Comparison of ENCODE assay signal across 8 mouse cellular contexts in the genomic region with DNA sequence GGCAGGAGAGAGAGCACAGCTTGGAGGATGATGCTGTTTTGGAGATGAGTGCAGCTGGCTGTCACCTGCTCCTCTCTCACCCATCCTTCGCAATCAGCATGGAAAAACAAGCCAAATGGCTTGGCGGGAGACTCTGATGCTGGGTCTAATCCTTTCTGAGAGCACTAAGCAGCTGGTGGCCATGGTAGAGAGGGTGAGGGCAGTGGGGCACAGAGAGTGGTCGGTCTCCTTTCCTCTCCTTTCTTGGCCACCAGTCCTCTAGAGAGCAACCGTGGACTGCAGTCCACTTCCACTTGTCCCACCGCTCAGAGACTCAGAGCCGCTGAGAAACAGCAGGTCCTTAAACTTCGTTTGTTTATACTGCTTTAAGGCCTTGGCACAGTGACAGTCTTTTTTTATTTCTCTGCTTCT. TPM values are rescaled to one million over a fixed set of nuclear protein-coding genes. Genes with fewer than 3 reads are reported as not detected.
A peak's percentile ranks its signal among the peaks of the same experiment; 100 is the strongest.
DNase-seq lines count a peak whose midpoint lies in the region; ATAC-seq and TF ChIP-seq lines count a peak whose summit lies in the region.

No protein-coding gene starts in this region.

- H3K27me3 ChIP-seq in embryonic facial prominence, embryonic 12.5 days: 0 out of 2 replicates have a peak, but pooled peaks cover 4% of the 10 kb centered on the region
- H3K27me3 ChIP-seq in intestine, embryonic 15.5 days (replicated peaks): no peaks in the 10 kb centered on the region
- H3K27me3 ChIP-seq in neural tube, embryonic 12.5 days (replicated peaks): no peaks in the 10 kb centered on the region

- intact Hi-C loops in left cerebral cortex, adult 2 months (cut with DNase I): no loop called here
- intact Hi-C loops in left cerebral cortex, postnatal 10 days (cut with DNase I): no loop called here

- peaks cover 10% of the 10 kb centered on the region for H3K4me1 ChIP-seq in embryonic facial prominence, embryonic 12.5 days
- peaks cover 16% of the 10 kb centered on the region; the same call in 1 of the 2 replicates for H3K4me1 ChIP-seq in intestine, embryonic 15.5 days (replicated peaks)
- H3K4me1 ChIP-seq in neural tube, embryonic 12.5 days: peaks cover 31% of the 10 kb centered on the region

- peak overlapping the region; percentile 72 for H3K27ac ChIP-seq in left cerebral cortex, adult 2 months
- H3K27ac ChIP-seq in embryonic facial prominence, embryonic 12.5 days: no peak overlapping the region
- peak overlapping the region; percentile 34; the same call in 1 of the 2 replicates for H3K27ac ChIP-seq in intestine, embryonic 15.5 days
- no peak overlapping the region for H3K27ac ChIP-seq in neural tube, embryonic 12.5 days

- peak overlapping the region; percentile 45; the same call in 1 of the 2 replicates for H3K4me3 ChIP-seq in left cerebral cortex, adult 2 months
- H3K4me3 ChIP-seq in embryonic facial prominence, embryonic 12.5 days: peak overlapping the region; percentile 34; the same call in 1 of the 2 replicates
- H3K4me3 ChIP-seq in intestine, embryonic 15.5 days (replicated peaks): peak overlapping the region; percentile 30; the same call in 1 of the 2 replicates
- no peak overlapping the region for H3K4me3 ChIP-seq in neural tube, embryonic 12.5 days

- H3K4me2 ChIP-seq in embryonic facial prominence, embryonic 12.5 days (replicated peaks): peak overlapping the region; percentile 53
- peak overlapping the region; percentile 65 for H3K4me2 ChIP-seq in intestine, embryonic 15.5 days (replicated peaks)
- H3K4me2 ChIP-seq in neural tube, embryonic 12.5 days (replicated peaks): peak overlapping the region; percentile 58

- WGBS in embryonic facial prominence, embryonic 12.5 days: 10% methylated on average over 7 of the region's 7 CpGs
- WGBS in intestine, embryonic 15.5 days: 9% methylated on average over 7 of the region's 7 CpGs
- WGBS in neural tube, embryonic 12.5 days: 7% methylated on average over 7 of the region's 7 CpGs

- no peak overlapping the region for H3K9ac ChIP-seq in embryonic facial prominence, embryonic 12.5 days
- no peak overlapping the region for H3K9ac ChIP-seq in intestine, embryonic 15.5 days
- no peak overlapping the region; the same call in 1 of the 2 replicates for H3K9ac ChIP-seq in neural tube, embryonic 12.5 days

- H3K9me3 ChIP-seq in embryonic facial prominence, embryonic 12.5 days: no peaks in the 10 kb centered on the region
- H3K9me3 ChIP-seq in intestine, embryonic 15.5 days: no peaks in the 10 kb centered on the region
- H3K9me3 ChIP-seq in neural tube, embryonic 12.5 days: no peaks in the 10 kb centered on the region

- H3K36me3 ChIP-seq in embryonic facial prominence, embryonic 12.5 days: no peaks in the 10 kb centered on the region
- no peaks in the 10 kb centered on the region for H3K36me3 ChIP-seq in intestine, embryonic 15.5 days
- H3K36me3 ChIP-seq in neural tube, embryonic 12.5 days: no peaks in the 10 kb centered on the region

- no peak for DNase-seq in left cerebral cortex, adult 2 months (ENCODE audit: extremely low spot score in 1 of 2, low spot score in 2 of 2)
- no peak for DNase-seq in left cerebral cortex, postnatal 10 days (ENCODE audit: extremely low spot score in 1 of 2, low spot score in 2 of 2)
- DNase-seq in urinary bladder, postnatal 14 days (ENCODE audit: low spot score): no peak
- no peak for DNase-seq in left cerebral cortex, adult 18-20 months (ENCODE audit: low spot score in 2 of 2)
- DNase-seq in spleen, postnatal 4 days (ENCODE audit: low spot score in 2 of 2): no peak

- TF ChIP-seq CTCF in left cerebral cortex, adult 2 months (IDR thresholded peaks at IDR 0.05): no peak

- ATAC-seq in embryonic facial prominence, embryonic 12.5 days (ENCODE audit: insufficient number of reproducible peaks, insufficient read depth, low FRiP score, low TSS enrichment): 0 out of 2 replicates have a peak, but pooled peaks have one; percentile 10
- ATAC-seq in intestine, embryonic 15.5 days: peak; percentile 71
- peak; percentile 55 for ATAC-seq in neural tube, embryonic 12.5 days (ENCODE audit: low FRiP score, low read depth)

RNA-seq across cellular contexts. Expression of a gene that starts 10.8 kb away (rescaled TPM):
- 100 to 1,000 TPM; 138 to 175 TPM for total RNA-seq in left cerebral cortex, adult 2 months (2021)
- 10 to 100 TPM; 72.2 to 96.7 TPM for total RNA-seq in left cerebral cortex, postnatal 10 days (2021)
- polyA plus RNA-seq in embryonic facial prominence, embryonic 12.5 days (2016; fragmentation: Nextera tagmentation; extraction: Ambion mirVana): 8.2 and 9.1 TPM in 2 replicates
- polyA plus RNA-seq in intestine, embryonic 15.5 days (2015; fragmentation: Nextera tagmentation; extraction: Ambion mirVana): 5.1 and 6.3 TPM in 2 replicates
- polyA plus RNA-seq in neural tube, embryonic 12.5 days (2016; fragmentation: Nextera tagmentation; extraction: Ambion mirVana): 51.1 and 53.7 TPM in 2 replicates
- 100 to 1,000 TPM; 181 to 227 TPM for total RNA-seq in left cerebral cortex, adult 18-20 months (2021)

RNA-seq across cellular contexts. Expression of a gene that starts 24.2 kb away (rescaled TPM):
- total RNA-seq in left cerebral cortex, adult 2 months (2021): 100 to 1,000 TPM; 140 to 150 TPM
- total RNA-seq in left cerebral cortex, postnatal 10 days (2021): 100 to 1,000 TPM; 164 to 182 TPM
- polyA plus RNA-seq in embryonic facial prominence, embryonic 12.5 days (2016; fragmentation: Nextera tagmentation; extraction: Ambion mirVana): 21.1 and 22.6 TPM in 2 replicates
- 9.8 and 10.3 TPM in 2 replicates for polyA plus RNA-seq in intestine, embryonic 15.5 days (2015; fragmentation: Nextera tagmentation; extraction: Ambion mirVana)
- polyA plus RNA-seq in neural tube, embryonic 12.5 days (2016; fragmentation: Nextera tagmentation; extraction: Ambion mirVana): 53.1 and 55.5 TPM in 2 replicates
- total RNA-seq in left cerebral cortex, adult 18-20 months (2021): 100 to 1,000 TPM; 133 to 147 TPM

RNA-seq across cellular contexts. Expression of a gene that starts 51.3 kb away (rescaled TPM):
- not detected for total RNA-seq in left cerebral cortex, adult 2 months (2021)
- not detected for total RNA-seq in left cerebral cortex, postnatal 10 days (2021)
- polyA plus RNA-seq in embryonic facial prominence, embryonic 12.5 days (2016; fragmentation: Nextera tagmentation; extraction: Ambion mirVana): not detected in 2 replicates
- polyA plus RNA-seq in intestine, embryonic 15.5 days (2015; fragmentation: Nextera tagmentation; extraction: Ambion mirVana): not detected in 2 replicates
- polyA plus RNA-seq in neural tube, embryonic 12.5 days (2016; fragmentation: Nextera tagmentation; extraction: Ambion mirVana): not detected in 2 replicates
- not detected for total RNA-seq in left cerebral cortex, adult 18-20 months (2021)

Comparison
In these comparisons a context has a peak if more than half of its experiments do, and no peak if none do; other contexts are left out.
1. H3K27ac ChIP-seq: peak in left cerebral cortex, adult 2 months (single experiment) and intestine, embryonic 15.5 days (single experiment); none in embryonic facial prominence, embryonic 12.5 days (single experiment) and neural tube, embryonic 12.5 days (single experiment).
2. ATAC-seq: peak in every context shown above with its lines; median percentile 71 in intestine, embryonic 15.5 days; 55 in neural tube, embryonic 12.5 days; 10 in embryonic facial prominence, embryonic 12.5 days.
3. Peak in every context shown above with its lines, with median percentiles within 50 percentile points of each other: H3K4me2 ChIP-seq.